Mouse (Mus musculus) liver, adult (tissue): ENCODE measurements around the gene Qtrt1.

Source experiments
- GATA4 ChIP-seq: IDR thresholded peaks from 2 replicates; pipeline ENCODE4 v1.6.1; 2014; ENCODE audit warnings: mild to moderate bottlenecking, low read length; ENCODE audit not compliant: insufficient replicate concordance

Qtrt1 gene

GRCm38 (mm10) chr9:21434410-21434809 is 22.8 kb downstream of the Qtrt1 start:
- no peak for TF ChIP-seq GATA4

- no peak for TF ChIP-seq GATA4
Observed at GRCm38 (mm10) chr9:21435777-21436635, 24.4 kb downstream of the Qtrt1 start.

- TF ChIP-seq GATA4 = no peak
Observed at GRCm38 (mm10) chr9:21437577-21437976, 25.9 kb downstream of the Qtrt1 start.

DNA sequence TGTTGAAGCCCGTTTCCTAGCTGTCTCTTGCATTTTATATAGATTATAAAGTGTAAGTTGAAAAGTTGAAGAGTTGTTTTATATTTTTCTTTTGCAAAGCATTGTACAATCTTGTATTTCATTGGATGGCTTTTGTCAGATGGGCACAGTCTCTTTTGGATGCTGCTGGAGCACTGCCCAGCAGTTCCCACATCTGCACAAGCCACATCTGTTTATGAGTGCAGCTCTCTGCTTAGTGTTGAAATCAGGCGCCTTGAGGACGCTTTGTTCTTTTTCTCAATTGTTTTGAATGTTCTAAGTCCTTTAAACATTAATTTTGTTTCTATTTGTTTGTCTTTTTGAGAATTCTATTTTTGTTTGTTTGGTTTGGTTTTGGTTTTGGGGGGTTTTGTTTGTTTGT is 26.6 kb downstream of the Qtrt1 start:
- no peak for TF ChIP-seq GATA4

DNA sequence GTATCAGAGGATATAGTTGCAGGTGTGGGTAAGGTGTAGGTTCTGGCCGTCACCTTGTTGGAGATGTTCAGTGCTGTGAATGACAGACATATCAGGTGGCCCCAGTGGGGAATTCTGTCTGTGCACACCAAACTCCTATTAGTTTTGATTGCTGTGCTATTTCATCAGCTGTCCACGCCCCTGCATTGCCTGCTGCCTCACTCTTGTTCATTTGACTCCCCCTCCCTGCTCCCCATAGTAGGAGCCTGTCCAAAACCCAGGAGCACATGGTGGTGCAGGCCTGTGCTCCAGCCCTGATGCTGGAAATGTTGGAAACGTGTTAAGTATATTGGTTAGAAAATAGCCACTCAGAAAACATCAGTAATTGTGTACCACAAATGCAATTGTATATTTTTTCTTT is 27.8 kb downstream of the Qtrt1 start:
- no peak for TF ChIP-seq GATA4

- no peak for TF ChIP-seq GATA4
Observed at GRCm38 (mm10) chr9:21439914-21440313, 28.3 kb downstream of the Qtrt1 start.

GRCm38 (mm10) chr9:21440387-21440786 is 28.8 kb downstream of the Qtrt1 start:
- TF ChIP-seq GATA4 = no peak

GRCm38 (mm10) chr9:21443853-21444252 is 32.2 kb downstream of the Qtrt1 start:
- no peak for TF ChIP-seq GATA4

DNA sequence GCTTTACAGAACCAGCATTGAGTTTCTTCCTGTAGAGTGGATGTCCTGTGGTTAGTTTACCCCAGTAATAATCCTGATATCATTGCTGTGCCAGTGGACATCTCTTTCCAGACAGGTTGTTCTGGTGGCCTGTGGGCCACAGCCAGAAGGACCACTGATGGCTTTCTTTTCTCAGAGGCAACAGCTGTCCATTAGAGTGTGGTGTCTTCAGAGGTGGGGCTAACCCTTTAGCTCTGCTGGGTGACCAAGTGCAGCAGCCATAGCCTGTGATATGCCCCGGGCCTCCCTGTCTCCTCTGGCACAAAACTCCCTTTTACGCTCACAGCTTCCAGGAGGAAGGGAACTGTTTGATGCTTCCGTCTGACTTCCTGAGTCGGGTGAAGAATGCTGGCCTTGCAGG is 32.9 kb downstream of the Qtrt1 start:
- peak; percentile 20; the same call in 1 of the 2 replicates for TF ChIP-seq GATA4

DNA sequence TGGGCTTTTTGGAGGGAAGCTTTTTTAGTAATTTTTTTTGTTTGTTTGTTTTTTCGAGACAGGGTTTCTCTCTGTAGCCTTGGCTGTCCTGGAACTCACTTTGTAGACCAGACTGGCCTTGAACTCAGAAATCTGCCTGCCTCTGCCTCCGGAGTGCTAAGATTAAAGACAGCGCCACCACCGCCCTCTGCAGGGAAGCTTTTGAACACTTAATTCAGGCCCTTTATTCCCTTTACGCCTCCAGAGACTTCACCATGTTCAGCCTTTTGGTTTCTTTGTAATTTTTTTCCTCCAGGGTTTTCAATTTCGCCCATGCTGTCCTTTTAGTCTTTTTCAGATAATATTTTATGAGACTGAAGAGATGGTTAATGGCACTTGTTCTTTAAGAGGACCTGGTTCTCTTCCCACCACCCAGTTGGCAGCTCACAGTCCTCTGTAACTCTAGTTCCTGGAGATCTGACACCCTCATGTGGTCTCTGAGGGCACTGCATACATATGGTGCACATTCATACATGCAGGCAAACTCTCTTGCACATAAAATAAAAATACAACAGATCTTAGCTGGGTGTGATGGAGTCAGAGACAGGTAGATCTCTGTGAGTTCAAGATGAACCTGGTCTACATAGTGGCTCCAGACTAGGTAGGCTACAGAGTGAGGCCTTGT is 33.6 kb downstream of the Qtrt1 start:
- no peak for TF ChIP-seq GATA4

DNA sequence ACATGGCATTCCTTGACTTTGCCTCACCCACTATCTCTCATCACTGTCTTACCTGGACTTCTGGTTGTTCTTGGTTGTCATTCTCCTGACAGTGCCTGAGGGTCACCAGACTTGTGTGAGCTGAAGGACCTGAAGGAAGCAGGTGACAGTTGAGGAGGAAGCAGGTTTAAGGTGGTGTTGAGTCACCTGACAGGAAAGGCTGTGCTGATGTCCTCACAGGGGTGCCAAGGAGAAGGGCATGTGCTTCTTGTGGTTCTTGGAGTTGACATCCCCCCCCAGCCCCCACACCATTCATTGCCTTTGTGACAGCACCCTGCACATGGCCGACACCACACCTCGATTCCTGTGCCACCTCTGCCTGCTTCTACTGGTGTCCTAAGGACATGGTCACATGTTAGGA is 36.1 kb downstream of the Qtrt1 start:
- no peak for TF ChIP-seq GATA4

DNA sequence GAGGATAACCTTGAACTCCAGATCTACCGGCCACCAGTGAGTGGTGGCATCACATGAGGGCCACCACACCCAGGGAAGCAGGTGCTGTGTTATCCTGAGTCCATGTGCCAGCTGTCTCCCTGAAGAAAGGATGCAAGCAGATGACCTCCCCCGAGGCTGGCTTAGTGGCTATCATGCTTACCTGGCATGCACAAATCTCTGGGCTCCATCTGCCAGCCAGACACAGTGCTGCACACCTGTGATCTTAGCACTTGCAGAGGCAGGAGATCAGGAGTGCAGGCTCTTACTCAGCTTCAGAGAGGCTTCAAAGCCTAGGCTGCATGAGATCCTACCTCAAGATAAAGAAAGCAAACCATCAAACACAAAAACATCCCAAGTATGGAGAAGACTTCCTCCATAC is 38.1 kb downstream of the Qtrt1 start:
- TF ChIP-seq GATA4 = no peak

- TF ChIP-seq GATA4 = no peak
Observed at GRCm38 (mm10) chr9:21450270-21450669, 38.6 kb downstream of the Qtrt1 start.

DNA sequence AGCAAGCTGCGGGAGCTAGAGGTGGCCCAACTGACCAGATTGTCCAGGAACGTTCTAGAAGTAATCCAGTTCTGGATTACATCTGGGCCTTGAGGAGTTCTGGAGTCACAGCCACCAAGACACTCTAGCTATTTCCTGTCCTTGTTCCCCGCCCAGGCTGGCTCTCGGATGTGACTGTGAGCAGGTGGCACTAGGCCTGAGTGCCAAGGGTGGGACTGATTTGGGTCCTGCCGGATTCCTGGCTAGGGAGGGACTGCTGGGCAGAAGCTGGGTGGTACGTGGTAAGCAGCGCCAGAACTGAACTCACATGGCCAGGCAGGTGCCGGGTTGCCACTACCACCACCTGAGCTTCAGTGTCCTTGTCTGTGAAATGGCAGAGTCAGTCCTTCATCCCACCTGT is 39.8 kb downstream of the Qtrt1 start:
- TF ChIP-seq GATA4 = no peak

- TF ChIP-seq GATA4 = no peak
Observed at GRCm38 (mm10) chr9:21451870-21452269, 40.2 kb downstream of the Qtrt1 start.

GRCm38 (mm10) chr9:21453003-21453402 is 41.4 kb downstream of the Qtrt1 start:
- no peak for TF ChIP-seq GATA4
